Mouse (Mus musculus) urinary bladder, postnatal 10 days (tissue): ENCODE measurements around the gene Fgd5.

Experiments used
- DNase-seq: peaks from one replicate; pipeline ENCODE4 v3.0.0; 2022; ENCODE audit warnings: low spot score

Fgd5 gene

DNA sequence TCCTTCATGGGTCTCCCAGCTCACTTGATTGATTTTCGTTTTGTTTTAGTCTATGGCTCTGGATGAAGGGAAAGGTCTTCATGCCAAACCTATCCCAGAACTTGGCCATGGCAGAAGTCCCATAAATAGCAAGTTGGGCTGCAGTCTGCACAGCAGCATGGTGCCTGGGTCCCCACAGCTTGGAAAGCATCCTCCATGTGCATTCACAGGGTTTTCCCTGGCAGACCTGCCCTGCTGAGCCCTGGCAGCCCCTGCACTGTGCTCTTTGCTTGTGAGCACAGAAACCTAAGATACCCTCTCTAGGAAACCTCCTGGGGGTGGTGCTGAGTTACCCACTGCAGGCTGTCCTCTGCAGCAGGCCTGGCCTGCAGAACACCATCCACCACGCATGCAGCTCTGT lies 32.2 kb downstream of the Fgd5 start:
- no peak for DNase-seq

DNA sequence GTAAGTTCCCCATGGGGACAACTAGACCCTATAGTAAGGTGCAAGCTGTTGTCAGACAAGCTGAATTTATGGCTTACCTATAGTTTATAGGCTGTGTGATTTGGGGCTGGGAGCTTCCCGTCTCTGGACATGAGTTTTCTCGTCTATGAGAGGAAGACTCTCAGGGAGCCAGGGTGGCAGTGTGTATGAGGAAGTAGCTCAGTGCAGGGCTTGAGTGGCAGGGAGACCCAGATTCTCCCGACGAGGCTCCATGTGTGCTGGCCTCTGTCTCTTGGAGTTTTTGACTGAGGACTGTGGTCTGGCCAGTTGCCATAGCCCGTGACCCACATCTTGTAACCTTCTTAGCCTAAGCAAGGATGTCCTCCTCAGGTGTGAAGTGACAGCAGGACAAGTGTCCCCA lies 33.7 kb downstream of the Fgd5 start:
- DNase-seq = no peak

DNA sequence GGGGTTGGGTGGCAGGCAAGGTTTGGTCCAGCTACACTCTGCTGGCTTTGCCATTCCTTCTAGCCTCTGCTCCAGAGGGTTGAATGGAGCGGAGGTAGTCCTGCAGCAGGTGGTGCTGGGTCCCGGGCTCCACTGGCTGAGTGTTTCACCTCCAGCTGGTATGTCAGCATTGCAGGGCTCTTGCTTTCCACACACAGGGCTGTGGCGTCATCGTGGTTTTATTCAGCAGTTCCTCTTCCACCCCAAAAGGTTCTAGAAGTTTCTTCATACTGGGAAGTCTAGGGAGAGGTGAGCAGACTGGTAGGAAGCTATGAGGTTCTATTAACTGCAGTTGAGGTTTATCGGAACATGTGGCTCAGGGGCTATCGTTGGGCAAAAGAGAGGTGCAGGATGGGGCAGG lies 34.4 kb downstream of the Fgd5 start:
- no peak for DNase-seq

DNA sequence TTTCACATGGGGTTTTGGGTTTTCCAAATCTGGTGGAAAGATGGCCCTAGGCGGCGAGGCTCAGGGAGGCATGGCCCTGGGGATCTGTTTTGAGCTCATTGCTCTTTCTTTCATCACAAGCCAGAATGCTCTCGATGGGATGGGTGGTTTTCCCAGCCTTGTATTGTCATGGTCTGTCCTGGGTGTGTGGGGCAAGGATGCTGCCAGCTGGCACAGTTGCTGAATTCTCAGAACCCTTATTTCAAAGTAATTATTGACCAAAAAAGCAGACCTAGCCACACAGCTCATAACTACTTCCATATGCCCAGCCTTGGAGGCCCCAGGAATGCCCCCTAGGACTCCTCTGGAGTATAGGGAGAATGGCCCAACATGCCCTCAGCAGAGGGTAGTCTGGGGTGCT lies 34.9 kb downstream of the Fgd5 start:
- no peak for DNase-seq

DNA sequence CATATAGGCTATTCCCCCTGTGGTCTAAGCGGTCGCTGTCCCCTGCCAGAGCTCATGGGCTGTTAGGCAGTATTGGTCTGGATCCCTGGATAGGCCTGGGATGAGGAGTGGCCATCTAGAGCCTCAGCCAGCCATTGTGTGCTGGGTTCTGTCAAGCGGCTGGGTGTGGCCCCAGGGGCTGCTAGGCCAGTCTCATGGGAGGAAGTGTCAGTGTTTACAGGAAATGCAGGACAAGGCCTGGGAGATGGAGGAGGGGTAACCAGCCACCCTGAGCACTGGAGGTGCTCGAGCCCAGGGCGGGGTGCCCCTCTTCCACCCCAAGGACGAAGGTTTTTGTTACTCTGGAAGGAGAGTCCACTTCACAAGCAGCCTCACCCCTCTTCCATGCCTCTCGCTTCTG lies 36.3 kb downstream of the Fgd5 start:
- no peak for DNase-seq

DNA sequence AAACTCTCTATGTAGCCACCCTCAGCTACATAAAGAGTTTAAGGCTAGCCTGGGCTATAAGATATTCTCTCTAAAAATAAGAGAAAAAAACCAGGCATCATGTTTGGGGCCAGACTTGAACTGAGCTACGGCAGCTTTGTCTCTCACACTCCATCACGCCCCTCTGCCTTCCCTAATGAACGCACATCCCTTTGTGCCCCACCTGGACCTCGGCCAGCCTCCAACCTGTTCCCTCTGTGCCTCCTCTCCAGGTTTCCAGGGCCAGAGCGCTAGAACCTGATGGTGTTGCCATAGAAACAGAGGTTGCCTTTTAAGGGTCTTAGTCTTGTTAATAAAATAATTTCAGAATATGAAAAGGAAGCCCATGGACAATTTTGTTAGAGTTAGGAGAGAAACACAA lies 37.2 kb downstream of the Fgd5 start:
- DNase-seq = no peak

DNA sequence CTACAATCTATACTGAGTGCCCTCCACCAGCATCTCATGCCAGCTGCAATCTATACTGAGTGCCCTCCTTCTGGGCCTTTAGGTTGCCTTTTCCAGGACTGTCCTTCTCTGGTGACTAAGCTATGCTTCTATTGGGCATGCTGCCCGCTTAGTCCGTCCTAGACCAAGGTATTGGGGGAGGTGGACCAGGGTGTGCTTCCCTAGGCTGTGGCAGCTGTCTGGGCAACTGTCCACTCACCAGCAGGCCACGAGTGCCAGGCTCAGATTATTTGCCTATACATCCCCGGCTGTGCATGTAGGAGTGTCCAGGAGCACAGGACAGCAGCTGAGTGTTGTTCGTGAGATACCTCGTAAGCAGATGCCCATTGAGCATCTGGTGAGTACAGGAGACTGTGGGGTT lies 38.1 kb downstream of the Fgd5 start:
- no peak for DNase-seq

DNA sequence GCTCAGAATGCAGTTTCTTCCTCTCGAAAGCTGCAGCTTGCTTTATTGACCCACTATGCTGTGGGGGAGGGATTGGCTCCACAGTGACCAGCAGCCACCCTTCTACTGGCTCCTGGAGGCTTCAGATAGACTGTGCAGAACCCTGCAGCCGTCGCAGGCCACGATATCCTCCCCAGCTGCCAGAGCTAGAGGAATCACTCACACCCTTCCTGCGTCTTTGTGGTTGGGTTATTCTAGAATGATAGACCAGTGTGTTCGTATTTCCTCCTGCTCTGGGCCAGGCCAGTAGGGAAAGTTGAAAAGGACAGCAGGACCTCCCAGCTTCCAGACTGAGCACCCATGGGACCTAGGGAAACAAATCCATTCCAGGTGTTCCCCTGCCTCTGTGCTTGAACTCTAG lies 39.7 kb downstream of the Fgd5 start:
- no peak for DNase-seq

DNA sequence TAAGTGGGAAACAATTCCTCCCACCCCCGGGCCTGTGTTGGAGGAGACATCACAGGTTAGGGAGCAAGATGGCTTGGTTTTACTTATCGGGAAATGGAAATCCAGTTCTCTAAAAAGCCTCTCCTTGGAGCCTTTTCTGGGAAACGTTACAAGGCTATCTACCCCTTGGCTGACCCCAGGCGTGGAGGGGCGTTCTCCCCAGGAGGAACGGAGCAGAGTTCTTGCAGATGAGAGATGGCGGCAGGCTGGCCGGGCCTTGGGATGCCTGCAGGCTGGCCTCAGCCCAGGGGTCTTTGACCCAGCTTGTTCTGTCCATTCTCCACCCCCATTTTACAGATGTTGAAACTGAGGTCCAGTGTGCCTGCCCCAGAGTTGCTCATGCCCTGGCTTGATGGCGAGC lies 42.4 kb downstream of the Fgd5 start:
- no peak for DNase-seq

DNA sequence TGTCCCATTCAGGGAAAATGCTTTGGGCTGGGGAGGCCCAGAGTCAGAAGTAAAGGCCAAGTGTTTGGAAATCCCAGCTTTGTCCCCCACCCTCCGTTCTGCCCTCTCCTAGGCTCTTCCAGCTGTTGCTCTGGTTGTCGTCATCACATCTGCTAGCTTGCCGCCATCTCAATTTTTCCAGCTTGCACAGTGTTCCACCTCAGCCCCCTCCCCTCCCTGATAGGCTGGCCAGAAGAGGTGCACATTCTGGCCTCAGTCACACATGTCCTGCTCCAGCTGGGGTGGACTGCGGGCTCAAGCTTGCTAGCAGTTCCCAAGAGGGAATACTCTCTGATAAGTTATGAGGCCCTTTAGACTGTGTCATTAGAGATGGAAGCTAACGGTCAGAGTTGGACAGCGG lies 42.8 kb downstream of the Fgd5 start:
- DNase-seq = no peak

DNA sequence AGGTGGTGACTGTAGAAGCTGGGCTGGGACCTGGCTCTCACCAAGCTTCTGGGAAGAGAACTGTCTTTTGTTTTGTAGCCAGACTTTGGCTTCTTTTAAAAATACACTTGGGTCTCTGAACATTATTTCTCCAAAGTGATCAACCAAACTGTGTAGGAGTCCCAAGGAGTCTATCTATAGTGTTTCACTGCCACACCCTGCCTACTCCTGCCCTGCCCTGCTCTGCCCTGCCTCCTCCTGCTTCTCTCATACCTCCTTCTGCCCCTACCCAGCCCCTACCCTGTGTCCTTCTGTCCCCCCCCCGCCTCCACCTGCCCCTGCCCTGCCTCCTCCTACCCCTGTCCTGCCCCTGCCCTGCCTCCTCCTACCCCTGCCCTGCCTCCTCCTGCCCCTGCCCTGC lies 46.6 kb downstream of the Fgd5 start:
- no peak for DNase-seq

DNA sequence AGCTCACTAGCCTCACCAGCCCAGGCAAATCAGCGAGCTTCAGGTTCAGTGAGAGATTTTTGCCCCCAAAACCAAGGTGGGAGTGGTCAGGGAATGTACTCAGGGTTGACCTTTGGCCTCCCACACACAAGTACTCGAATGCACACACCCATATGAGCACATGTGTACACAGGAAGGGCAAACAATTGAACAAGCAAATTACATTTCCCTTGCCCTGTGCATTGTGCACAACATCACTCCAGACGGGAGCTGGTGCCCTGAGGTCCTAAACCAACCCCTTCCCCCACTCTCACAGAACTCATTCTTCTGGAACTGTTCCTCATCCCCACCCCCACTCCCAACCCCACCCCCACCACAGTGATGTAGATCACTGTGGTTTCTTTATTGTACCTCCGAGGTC lies 48.7 kb downstream of the Fgd5 start:
- no peak for DNase-seq

DNA sequence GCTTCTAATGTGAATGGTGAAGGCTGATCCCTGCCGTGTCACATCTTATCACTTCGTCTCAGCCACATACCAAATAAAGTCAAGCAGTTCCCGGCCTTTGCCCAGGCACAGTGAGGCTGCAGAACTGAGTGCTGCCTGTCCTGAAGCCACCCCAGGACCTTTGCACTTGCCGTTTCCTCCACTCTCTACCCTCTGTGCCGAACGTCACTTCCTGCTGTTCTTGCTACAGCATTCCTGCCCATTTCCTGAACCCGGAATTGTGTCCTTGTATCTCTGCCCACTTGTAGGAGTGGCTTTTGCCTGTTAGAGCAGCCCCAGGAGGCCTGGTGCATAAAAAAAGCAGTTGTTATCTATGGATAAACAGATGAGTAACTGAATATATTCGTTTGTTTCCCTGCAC lies 52.0 kb downstream of the Fgd5 start:
- no peak for DNase-seq

DNA sequence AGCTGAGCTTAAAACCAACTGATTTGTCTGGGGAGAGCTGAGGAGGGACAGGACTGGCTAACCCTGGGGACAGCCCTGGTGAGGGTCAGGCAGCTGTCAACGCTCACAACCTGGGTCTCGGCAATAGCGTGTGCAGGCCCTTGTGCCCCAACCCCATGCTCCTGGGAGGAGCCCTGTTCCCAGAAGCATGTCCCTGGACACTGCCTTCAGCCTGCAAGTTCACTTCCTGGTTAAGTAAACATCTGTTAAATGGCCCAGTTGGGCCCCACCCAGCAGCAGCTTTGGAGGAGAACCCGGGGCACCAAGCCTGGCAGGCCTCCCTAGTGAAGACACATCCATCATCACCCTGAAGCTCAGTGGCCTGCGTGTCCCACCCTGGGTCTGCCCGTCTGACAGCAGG lies 56.0 kb downstream of the Fgd5 start:
- no peak for DNase-seq

DNA sequence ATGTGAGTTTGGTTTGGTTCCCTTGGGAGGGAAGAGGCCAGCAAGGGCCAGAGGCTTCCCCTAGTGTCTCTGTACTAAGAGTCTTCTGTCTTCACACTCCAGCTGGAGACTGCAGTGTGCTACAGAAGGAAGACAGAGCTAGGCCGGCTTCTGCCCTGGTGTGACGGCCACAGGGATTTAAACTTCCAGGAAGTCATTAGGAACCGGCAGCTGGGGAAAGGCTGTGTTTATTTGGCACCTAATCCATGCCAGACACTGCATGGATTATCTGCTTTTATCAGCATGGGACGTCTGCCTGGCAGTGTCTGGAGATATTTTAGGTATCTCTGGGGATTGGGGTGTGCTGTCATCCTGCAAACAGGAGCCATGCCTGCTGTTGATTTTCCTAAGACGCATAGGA lies 57.7 kb downstream of the Fgd5 start:
- no peak for DNase-seq

DNA sequence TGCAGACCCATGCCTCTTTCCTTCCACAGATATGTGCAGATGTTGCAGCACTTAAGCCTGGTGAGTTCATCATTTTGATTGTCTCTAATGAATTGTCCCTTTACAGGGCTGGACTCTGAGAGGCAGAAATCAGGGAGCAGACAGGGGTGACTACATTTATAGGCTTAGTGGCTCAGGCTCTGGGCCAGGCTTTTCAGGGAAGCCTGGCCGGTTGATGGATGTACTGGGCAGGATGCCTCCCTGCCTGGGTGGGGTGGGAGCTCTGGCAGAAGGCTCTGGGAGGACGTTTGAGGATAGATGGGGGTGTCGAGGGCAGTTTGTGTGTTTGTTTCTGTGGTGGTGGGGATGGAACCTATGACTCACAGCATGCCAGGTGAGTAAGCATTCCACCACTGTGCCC lies 59.5 kb downstream of the Fgd5 start:
- no peak for DNase-seq

DNA sequence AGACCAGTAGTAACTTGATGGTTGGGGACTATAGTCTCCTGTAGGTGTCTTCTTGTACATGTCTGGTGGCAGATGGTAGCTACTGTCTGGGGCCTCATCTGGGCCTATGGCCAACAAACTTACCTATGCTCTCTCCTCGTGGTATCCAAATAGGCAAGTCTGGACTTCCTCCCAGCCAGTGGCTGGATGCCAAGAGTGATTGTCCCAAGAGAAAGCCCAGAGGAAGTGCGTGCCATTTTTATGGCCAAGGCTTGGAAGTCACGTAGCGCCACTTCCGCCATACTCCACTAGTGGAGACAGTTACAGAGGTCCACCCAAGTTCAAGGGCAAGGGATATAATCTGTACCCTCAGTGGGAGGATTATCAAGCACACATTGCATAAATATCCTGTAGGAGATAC lies 62.6 kb downstream of the Fgd5 start:
- no peak for DNase-seq

DNA sequence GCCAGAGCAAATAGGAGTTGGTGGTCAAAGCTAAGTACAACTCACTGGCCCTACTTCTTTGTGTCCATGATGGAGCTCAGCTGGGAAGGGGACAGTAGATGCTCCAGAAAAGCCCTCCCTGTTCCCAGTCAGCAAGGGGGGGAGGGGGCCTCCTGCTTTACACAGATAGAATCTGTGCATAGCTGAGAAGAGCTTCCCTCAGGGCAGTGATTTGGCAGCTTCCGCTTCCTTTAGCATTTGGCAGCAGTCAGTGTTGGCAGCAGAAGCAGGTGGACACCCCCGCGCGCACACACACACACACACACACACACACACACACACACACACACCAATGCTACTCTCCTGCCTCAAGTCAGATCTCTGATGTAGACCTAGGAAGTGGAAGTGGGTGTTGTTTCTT lies 63.4 kb downstream of the Fgd5 start:
- no peak for DNase-seq

DNA sequence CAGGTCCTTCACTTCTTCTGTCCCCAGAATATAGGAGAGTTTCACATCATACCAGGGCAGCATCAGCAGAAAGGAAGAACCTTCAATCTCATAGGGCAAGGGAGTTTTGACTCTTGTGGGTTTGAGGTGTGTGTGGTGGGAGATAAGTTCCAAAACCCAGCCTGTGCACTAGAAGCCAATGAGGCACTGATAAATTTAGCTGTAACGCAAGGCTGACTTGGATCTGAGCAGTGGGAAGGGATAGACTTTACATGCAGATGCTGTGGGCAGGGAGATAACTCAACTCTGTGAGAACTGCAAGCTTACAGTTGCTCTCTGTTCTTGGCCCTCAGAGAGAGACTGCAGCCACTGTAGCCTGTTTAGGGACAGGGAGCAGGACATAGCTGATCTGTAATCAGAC lies 64.2 kb downstream of the Fgd5 start:
- no peak for DNase-seq

DNA sequence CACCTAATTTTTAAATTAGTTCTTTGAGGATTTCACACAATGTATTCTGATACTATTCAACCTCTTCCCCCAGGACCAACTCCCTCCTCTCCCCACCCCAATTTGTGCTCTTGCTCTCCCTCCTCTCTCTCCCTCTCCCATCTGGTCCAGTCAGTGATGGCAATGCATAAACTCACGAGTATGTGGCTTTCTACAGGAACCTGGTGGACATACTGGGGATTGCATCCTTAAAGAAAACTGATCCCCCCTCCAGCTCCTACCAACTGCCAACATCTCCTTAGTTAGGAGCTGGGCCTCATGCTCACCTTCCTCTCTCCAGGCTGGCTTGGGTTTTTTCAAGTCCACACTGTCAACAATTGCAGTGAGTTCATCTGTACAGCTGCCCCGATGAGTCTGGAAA lies 79.1 kb downstream of the Fgd5 start:
- no peak for DNase-seq

DNA sequence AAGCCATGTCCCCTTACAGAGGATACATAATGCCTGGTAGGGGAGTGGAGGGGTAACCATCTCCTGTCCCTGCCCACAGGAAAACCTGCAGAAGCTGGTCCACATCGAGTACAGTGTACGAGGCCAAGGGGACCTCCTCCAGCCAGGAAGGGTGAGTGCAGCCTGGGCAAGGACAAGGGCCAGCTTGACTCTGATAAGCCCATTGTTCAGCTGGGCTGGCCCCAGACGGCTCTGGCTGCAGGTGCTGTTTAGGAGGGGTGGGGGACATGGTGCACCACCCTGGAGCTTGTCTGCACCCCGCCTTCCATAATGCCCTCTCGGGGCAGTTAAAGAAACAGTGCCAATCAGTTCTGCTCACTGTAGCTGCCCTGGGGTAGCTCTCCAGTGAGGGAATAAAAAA lies 83.0 kb downstream of the Fgd5 start:
- DNase-seq = no peak

DNA sequence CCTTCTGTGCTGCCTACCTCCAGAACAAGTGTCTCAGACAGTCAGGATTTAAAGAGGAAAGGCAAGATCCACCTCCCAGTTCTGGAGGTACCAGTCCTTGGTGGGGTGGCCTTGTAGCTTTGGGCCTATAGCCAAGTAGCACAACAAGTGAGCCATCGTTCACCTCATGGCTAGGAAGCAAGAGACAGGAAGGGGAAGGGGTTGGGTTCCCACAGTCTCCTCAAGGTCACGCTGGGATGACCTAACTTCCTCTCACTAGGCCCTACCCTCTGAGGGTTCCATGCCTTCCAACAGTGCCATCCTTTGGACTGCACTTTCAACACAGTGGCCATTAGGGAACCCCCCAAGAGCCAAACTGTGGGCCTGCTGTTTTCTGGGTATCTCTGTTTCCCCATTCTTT lies 84.8 kb downstream of the Fgd5 start:
- DNase-seq = no peak

DNA sequence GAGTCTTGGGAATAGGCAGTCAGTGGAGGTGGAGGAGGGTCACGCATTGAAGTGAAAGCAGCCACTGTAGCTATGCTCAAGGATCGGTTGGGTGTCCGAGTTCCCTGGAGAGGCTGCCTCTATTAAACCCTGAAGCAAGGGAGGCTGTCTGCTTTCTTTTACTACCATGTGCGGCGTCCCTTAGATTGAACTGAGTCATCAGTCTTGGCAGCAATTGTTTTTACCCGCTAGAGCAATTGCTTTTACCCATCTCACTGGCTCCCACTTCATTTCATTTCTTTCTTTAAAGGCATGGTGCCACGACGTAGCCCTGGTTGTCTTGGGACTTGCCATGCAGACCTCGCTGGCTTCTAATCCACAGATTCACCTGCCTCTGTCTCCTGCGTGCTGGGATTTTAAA lies 85.4 kb downstream of the Fgd5 start:
- no peak for DNase-seq

DNA sequence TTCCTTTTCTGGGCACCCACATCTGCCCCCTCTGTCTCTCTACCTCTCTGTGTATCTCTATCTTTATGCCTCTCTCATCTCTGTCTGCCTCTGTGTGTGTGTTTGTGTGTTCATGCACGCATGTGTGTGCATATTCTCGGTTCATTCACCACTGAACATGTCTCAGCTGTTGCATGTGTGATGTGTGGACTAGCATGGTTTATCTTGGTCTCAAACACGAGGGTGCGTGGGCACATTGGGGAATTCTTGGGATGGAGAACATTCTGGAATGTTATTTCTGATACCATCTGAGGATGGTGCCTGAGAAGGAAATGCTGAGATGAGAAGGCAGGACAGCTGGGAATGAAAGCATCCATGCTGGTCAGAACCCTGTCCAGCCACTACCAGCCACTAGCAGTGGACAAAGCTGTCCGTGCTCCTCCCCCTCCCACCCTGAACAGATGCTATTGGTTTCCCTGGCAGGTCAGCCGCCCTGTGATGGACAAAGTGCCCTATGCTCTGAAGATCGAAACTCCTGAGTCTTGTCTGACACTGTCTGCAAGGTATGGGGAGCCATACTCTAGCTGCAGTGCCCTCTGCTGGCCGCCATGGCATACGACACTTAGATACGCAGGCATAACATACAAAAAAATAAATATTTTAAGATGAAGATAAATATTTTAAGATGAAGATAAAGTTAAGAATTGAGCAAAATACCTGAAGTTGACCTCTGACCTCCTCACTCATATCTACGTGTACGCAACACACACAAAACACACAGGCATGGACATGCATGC lies 87.2 kb downstream of the Fgd5 start:
- no peak for DNase-seq
